Mouse (Mus musculus): ENCODE measurements around the gene Pyroxd2. TPM values are rescaled to one million over a fixed set of nuclear protein-coding genes. Genes with fewer than 3 reads are reported as not detected.

The Pyroxd2 gene
- polyA plus RNA-seq, 1 experiment from 2014 or later = 0.74 TPM

DNA sequence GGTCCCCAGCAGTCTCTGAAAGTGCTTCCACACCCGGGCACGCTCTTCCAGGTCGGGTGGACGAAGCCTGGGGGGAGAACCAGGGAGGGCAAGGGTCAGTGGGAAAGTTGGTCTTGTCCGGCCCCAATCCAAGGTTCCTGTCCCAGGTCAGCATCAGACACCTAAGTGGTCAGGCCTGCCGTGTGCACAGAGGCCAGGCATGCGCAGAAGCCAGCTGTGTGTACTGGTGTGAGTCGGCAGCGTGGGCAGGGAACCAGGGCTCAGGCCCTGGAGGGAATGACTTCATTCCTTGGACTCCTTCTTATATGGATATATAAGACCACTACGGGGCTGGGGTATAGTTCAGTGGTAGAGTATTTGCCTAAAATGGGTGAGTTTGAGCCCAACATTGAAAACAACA is 17.1 kb upstream of the Pyroxd2 start:
- H3K27me3 ChIP-seq (ENCODE audit: low read depth, poor library complexity, severe bottlenecking) = no peaks in the 10 kb centered on the region
- 0 out of 2 replicates have a peak, but pooled peaks cover 13% of the 10 kb centered on the region for H3K36me3 ChIP-seq
- H3K4me3 ChIP-seq = no peak overlapping the region
- WGBS = 94% methylated on average over 10 of the region's 10 CpGs
- H3K9me3 ChIP-seq (replicated peaks) = no peaks in the 10 kb centered on the region
- peaks cover 12% of the 10 kb centered on the region for H3K4me1 ChIP-seq
- DNase-seq (ENCODE audit: low spot score) = no peak
- H3K27ac ChIP-seq = no peak overlapping the region

DNA sequence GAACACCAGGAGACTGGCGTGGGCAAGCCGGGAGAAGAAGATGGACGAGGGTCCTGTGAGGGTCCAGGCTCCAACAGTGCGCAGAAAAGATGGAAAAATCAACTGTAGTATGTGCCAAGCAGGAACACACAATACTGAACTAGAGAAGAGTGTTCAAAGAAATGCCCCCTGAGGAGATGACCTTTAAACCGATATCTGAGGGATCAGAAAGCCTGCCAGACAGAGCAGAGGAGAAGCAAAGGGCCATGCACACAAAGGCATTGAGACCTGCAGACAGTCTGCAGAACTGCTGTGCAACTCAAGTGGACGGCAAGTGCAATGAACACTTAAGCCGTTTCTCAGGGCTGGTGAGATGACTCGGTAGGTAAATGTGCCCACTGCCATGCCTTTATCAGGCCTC is 14.8 kb upstream of the Pyroxd2 start:
- H3K9me3 ChIP-seq (replicated peaks) = no peaks in the 10 kb centered on the region
- no peak overlapping the region for H3K27ac ChIP-seq
- H3K36me3 ChIP-seq = 0 out of 2 replicates have a peak, but pooled peaks cover 13% of the 10 kb centered on the region
- H3K4me1 ChIP-seq = peaks cover 25% of the 10 kb centered on the region
- H3K4me3 ChIP-seq = no peak overlapping the region
- WGBS = 83% methylated on average over 8 of the region's 8 CpGs
- no peak for DNase-seq (ENCODE audit: low spot score)
- H3K27me3 ChIP-seq (ENCODE audit: low read depth, poor library complexity, severe bottlenecking) = no peaks in the 10 kb centered on the region

DNA sequence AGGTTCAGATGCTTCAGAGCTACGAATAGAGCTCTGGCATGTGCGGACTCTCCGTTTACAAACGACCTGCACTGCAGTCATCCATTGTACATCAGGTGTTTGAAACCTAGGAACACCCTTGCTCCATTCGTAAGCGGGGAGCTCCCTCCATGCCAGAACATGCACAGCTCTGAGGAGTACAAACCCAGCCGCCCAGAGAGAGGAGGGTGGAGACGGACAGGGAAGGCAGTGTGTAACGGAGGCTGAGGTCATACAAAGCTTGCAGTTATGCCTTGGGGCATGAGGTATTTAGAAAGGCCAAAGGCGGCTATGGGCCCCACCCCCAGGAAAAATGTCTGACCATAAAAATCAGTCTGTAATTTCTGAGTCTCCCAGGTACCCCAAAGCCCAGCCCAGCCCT is 11.8 kb upstream of the Pyroxd2 start:
- 74% methylated on average over 10 of the region's 10 CpGs for WGBS

DNA sequence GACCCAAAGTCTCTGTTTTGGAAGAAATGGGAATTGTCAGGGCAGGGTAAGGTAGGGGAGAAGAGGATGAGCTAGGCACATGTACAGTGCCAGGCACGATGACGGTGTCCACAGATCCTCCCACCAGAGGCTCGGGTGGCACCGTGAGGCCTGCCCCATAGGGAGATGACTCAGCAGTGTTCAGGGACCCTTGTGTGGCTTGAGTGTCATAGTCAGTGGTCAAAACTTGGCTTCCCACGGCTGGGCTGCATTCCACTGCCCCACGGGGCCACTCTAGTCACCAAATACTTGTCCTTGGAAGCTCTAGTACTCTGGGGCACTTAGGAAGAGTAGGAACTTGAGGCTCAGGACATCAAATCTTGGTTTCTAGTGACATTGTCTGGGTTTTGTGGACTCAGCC is 4.1 kb upstream of the Pyroxd2 start:
- peaks cover 30% of the 10 kb centered on the region for H3K4me1 ChIP-seq
- H3K27me3 ChIP-seq (ENCODE audit: low read depth, poor library complexity, severe bottlenecking) = 0 out of 2 replicates have a peak, but pooled peaks cover 4% of the 10 kb centered on the region
- no peaks in the 10 kb centered on the region for H3K9me3 ChIP-seq (replicated peaks)
- no peak overlapping the region for H3K4me3 ChIP-seq
- H3K36me3 ChIP-seq = peaks cover 3% of the 10 kb centered on the region; the same call in 1 of the 2 replicates
- 89% methylated on average over 6 of the region's 6 CpGs for WGBS
- H3K27ac ChIP-seq = no peak overlapping the region
- no peak for DNase-seq (ENCODE audit: low spot score)

More for the DNA sequence above, 11.8 kb upstream of the Pyroxd2 start:
- no peak overlapping the region; the same call in 1 of the 2 replicates for H3K27ac ChIP-seq
- H3K4me1 ChIP-seq = peaks cover 25% of the 10 kb centered on the region
- H3K9me3 ChIP-seq (replicated peaks) = no peaks in the 10 kb centered on the region
- no peak overlapping the region for H3K4me3 ChIP-seq
- H3K27me3 ChIP-seq (ENCODE audit: low read depth, poor library complexity, severe bottlenecking) = no peaks in the 10 kb centered on the region
- no peak for DNase-seq (ENCODE audit: low spot score)
- peaks cover 4% of the 10 kb centered on the region; the same call in 1 of the 2 replicates for H3K36me3 ChIP-seq

DNA sequence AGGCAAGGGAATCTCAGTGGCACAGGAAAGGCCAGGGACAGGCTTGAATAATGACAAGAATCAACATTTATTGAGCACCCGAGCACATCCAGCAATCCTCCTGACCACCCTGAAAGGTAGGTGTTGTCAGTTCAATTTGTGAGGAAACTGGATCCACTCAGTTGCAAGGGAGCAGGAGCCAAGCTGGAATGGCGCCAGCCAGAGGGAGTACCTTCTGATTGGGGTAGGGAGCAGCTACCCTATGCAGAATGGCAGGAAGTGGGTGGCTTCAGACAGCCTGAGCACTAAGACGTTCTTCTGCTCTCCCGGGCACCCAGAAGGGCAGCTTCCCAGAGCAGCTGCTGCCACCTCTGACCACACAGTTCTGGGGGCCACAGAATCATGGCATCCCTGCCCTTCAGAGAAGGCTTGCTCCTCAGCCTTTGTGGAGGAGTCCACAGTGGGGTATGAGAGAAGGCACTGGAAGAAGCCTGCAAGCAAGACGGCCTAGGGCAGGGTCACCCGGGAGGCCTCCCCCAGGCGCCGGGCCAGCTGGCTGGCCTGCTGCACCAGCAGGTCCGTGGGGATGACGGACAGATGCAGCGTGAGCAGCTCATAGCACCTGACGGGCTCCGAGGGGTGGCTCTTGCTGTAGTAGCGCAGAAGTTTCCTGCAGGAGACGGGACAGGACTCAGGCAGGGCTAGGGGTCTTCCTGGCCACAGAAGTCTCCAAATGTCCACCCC is 2.7 kb upstream of the Pyroxd2 start:
- Histone ChIP-seq H3K4me3 (no peak overlapping the region), H3K4me1 (peaks cover 32% of the 10 kb centered on the region), H3K9me3 (replicated peaks) (no peaks in the 10 kb centered on the region), H3K27ac (peak overlapping the region; percentile 36; the same call in 1 of the 2 replicates), H3K36me3 (peaks cover 3% of the 10 kb centered on the region; the same call in 1 of the 2 replicates), H3K27me3 (ENCODE audit: low read depth, poor library complexity, severe bottlenecking) (0 out of 2 replicates have a peak, but pooled peaks cover 4% of the 10 kb centered on the region)
- DNase-seq (ENCODE audit: low spot score) = no peak
- 81% methylated on average over 15 of the region's 15 CpGs for WGBS

DNA sequence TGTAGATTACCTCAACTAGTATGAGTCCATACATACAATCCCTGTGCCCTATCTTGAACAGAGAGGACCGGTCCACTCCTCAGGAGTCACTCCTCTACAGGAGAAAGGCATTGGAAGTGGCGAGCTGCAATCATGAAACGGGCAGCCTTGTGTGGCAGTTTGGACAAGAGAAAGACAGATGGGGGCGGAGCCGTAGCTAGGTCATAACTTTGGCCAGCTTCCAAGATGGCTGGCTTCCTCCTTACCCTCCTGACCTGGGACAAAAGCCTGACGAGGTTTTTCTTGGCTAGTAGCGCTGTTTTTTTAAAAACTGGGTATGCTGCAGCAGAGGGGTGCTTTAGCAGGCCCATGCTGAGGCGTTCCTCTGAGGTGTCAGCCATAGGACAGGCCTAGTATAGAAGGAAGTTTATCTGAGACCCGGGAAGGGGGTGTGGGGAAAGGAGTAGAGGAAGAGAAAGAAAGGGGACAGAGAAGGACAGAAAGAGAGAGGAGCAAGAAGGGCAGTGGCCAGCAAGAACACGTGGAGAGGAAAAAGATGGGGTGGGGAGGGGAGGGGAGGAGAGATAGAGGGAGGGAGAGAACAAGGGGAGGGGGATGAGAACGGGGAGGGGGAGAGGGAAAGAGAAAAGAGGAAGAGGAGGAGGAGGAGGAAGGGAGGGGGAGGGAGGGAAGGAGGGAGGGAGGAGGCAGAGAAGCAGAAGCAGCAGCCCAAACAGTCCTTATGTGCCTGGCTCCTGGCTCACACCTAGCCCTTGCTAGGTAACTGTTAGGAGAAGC is 754 bp upstream of the Pyroxd2 start:
- H3K27me3 ChIP-seq (ENCODE audit: low read depth, poor library complexity, severe bottlenecking) = 0 out of 2 replicates have a peak, but pooled peaks cover 4% of the 10 kb centered on the region
- no peaks in the 10 kb centered on the region for H3K36me3 ChIP-seq
- H3K9me3 ChIP-seq (replicated peaks) = no peaks in the 10 kb centered on the region
- H3K4me3 ChIP-seq = peak overlapping the region; percentile 52
- peaks cover 32% of the 10 kb centered on the region for H3K4me1 ChIP-seq
- 44% methylated on average over 10 of the region's 11 CpGs for WGBS
- peak; percentile 51 for DNase-seq (ENCODE audit: low spot score)
- peak overlapping the region; percentile 86 for H3K27ac ChIP-seq

DNA sequence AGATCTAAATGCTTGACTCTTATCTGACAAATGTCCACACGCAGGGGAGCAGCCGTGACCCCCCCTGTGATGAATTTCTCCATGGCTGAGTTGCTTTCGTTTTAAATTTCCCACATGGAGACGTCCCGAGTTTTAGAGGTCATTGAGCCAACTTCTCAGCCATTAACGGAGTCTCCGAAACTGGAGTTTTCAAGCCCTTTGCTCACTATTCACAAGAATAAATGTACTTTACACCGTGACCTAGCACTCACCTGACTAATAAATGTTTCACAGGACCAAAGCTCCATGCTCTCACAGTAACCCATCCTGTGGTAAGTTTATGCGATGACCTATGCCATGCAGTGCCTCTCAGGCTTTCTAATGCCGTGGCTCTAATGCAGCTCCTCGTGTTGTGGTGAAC is 2.4 kb downstream of the Pyroxd2 start:
- H3K27me3 ChIP-seq (ENCODE audit: low read depth, poor library complexity, severe bottlenecking) = no peaks in the 10 kb centered on the region
- WGBS = 75% methylated on average over 11 of the region's 11 CpGs
- no peak overlapping the region for H3K4me3 ChIP-seq
- H3K27ac ChIP-seq = no peak overlapping the region
- H3K9me3 ChIP-seq (replicated peaks) = no peaks in the 10 kb centered on the region
- peaks cover 28% of the 10 kb centered on the region for H3K4me1 ChIP-seq
- no peaks in the 10 kb centered on the region for H3K36me3 ChIP-seq
- DNase-seq (ENCODE audit: low spot score) = no peak

DNA sequence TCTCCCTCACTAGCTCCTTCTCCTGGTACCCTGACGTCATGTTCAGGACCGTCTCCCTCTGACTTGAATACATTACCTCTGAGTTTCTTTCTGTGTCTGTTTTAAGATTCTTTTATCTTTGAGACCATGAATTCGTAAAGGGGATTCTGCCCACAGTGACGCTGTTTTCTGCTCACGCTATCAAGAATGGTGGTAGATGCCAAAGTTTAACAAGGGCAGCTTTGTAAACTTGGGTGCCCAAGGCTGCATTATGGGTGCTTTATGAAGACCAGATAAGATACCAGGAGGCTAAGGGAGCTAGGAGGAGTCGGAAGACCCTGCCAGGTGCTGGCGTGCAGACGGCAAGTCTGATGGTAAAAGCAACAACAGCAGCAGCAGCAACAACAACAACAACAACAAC is 5.9 kb downstream of the Pyroxd2 start:
- peaks cover 15% of the 10 kb centered on the region for H3K4me1 ChIP-seq
- no peak for DNase-seq (ENCODE audit: low spot score)
- no peaks in the 10 kb centered on the region for H3K27me3 ChIP-seq (ENCODE audit: low read depth, poor library complexity, severe bottlenecking)
- H3K27ac ChIP-seq = no peak overlapping the region
- WGBS = 95% methylated on average over 8 of the region's 8 CpGs
- no peaks in the 10 kb centered on the region for H3K9me3 ChIP-seq (replicated peaks)
- no peaks in the 10 kb centered on the region for H3K36me3 ChIP-seq
- no peak overlapping the region for H3K4me3 ChIP-seq

DNA sequence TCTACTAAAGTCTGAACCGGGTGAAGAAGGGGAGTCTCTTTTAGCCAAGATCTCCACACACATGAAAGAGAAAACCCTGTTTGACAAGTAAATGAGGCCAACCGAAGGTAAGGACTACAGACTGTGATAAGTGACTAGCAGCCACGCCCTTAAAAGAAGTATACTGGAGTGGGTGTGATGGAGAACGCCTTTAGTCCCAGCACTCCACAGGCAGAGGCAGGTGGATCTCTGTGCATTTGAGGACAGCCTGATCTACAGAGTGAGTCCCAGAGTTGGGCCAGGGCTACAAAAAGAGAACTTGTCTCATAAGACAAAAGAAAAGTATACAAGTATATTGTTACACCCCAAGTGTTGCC is 6.7 kb downstream of the Pyroxd2 start:
- no peaks in the 10 kb centered on the region for H3K36me3 ChIP-seq
- H3K9me3 ChIP-seq (replicated peaks) = no peaks in the 10 kb centered on the region
- no peak overlapping the region for H3K4me3 ChIP-seq
- peaks cover 13% of the 10 kb centered on the region for H3K4me1 ChIP-seq
- no peak overlapping the region for H3K27ac ChIP-seq
- 78% methylated on average over 4 of the region's 4 CpGs for WGBS
- 0 out of 2 replicates have a peak, but pooled peaks cover 3% of the 10 kb centered on the region for H3K27me3 ChIP-seq (ENCODE audit: low read depth, poor library complexity, severe bottlenecking)
- no peak for DNase-seq (ENCODE audit: low spot score)

DNA sequence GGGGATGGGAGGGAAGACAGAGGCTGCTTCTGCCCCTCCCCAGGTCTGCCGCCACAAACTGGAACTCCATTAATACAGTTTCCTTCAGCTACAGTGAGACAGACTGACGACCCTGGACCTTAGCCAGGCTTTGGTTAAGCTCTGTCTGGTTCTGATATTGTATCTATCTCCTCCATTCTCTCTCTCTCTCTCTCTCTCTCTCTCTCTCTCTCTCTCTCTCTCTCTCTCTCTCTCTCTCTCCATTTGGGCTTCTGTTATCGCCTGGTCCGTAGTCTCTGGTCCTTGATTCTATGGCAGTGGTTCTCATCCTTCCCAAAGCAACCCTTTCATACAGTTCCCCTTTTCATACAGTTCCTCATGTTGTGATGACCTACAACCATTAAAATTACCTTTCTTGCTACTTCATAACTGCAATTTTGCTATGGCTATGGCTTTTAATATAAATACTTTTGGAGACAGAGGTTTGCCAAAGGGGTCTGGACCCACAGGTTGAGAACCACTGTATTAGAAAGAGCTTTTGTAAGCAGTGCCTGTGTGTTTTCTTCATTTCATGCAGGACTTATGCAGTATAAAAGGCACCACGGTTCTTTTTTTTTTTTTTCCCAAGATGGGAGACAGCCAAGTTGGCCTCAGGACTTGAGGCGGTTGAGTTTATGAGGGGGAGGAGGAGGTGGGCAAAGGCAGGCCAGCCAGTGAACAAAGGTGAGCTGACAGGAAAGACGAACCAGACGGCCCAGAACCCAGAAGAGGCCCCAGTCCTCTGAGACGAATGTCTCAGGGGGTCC is 7.3 kb downstream of the Pyroxd2 start:
- no peaks in the 10 kb centered on the region for H3K36me3 ChIP-seq
- no peak overlapping the region for H3K27ac ChIP-seq
- peaks cover 16% of the 10 kb centered on the region for H3K4me1 ChIP-seq
- 0 out of 2 replicates have a peak, but pooled peaks cover 3% of the 10 kb centered on the region for H3K27me3 ChIP-seq (ENCODE audit: low read depth, poor library complexity, severe bottlenecking)
- H3K4me3 ChIP-seq = no peak overlapping the region
- no peaks in the 10 kb centered on the region for H3K9me3 ChIP-seq (replicated peaks)
- no peak for DNase-seq (ENCODE audit: low spot score)
- 71% methylated on average over 9 of the region's 9 CpGs for WGBS

DNA sequence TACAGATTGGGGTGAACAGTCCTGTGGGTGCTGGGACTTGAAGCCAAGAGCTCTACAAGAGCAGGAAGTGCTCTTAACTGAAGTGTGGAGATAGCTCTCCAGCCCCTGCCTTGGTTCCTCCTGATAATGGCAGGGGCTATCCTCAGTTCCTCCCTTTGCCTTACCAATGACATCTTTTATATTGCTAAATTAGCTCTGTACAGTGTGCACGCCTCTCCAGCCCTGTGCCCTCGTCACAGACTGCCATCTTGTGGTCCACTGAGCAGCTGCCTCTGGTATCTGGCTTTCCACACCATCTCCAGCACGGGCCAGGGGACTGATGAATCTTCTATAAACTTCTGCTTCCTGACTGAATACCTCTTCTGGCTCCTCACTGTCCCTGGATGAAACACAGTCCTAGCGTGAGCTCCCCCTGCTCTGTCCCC is 8.4 kb downstream of the Pyroxd2 start:
- WGBS = 34% methylated on average over 4 of the region's 4 CpGs
- H3K27ac ChIP-seq = no peak overlapping the region; the same call in 1 of the 2 replicates
- no peaks in the 10 kb centered on the region for H3K9me3 ChIP-seq (replicated peaks)
- H3K4me3 ChIP-seq = no peak overlapping the region
- DNase-seq (ENCODE audit: low spot score) = peak; percentile 54
- 0 out of 2 replicates have a peak, but pooled peaks cover 3% of the 10 kb centered on the region for H3K27me3 ChIP-seq (ENCODE audit: low read depth, poor library complexity, severe bottlenecking)
- H3K4me1 ChIP-seq = peaks cover 25% of the 10 kb centered on the region
- H3K36me3 ChIP-seq = no peaks in the 10 kb centered on the region

DNA sequence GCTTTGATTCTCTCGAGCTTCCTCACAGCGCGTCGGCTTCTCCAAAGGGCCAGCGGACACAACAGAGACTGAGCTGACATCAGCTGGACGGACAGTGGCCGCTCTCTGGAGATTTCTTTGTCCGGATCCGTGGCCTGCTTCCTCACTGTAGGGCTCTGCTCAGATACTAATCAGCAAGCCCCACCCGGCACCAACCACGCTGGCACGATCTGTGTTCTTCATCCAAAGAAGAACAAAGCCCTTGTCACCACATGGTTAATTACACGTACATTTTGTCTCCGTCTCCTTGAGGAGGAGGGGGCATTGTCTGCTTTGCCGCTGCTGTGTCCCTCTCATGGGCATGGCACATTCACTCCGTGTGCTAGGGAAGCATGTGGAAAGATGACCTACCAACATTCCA is 9.3 kb downstream of the Pyroxd2 start:
- H3K36me3 ChIP-seq = no peaks in the 10 kb centered on the region
- H3K27me3 ChIP-seq (ENCODE audit: low read depth, poor library complexity, severe bottlenecking) = 0 out of 2 replicates have a peak, but pooled peaks cover 3% of the 10 kb centered on the region
- H3K4me1 ChIP-seq = peaks cover 32% of the 10 kb centered on the region
- WGBS = 86% methylated on average over 16 of the region's 16 CpGs
- no peak for DNase-seq (ENCODE audit: low spot score)
- H3K27ac ChIP-seq = no peak overlapping the region
- no peaks in the 10 kb centered on the region for H3K9me3 ChIP-seq (replicated peaks)
- no peak overlapping the region for H3K4me3 ChIP-seq
